Mouse (Mus musculus): ENCODE results near the gene Osgep.
"Not testable (repeated sequence)": the region's sequence is repeated elsewhere in the genome, so short reads cannot be mapped to it uniquely, and the experiment has no call there.

The Osgep gene

GRCm38 (mm10) chr14:50876236-50876950 lies 48.3 kb downstream of the Osgep start:
- no peak for DNase-seq (ENCODE audit: low spot score)

GRCm38 (mm10) chr14:50875591-50876230 lies 49.0 kb downstream of the Osgep start:
- DNase-seq (ENCODE audit: low spot score) = no peak

GRCm38 (mm10) chr14:50875175-50875574 lies 49.5 kb downstream of the Osgep start:
- DNase-seq (ENCODE audit: low spot score) = no peak

- DNase-seq (ENCODE audit: low spot score) = no peak
These were observed 53.4 kb downstream of the Osgep start for GRCm38 (mm10) chr14:50871284-50871683.

- no peak for DNase-seq (ENCODE audit: low spot score)
These were observed 53.9 kb downstream of the Osgep start for GRCm38 (mm10) chr14:50870805-50871143.

GRCm38 (mm10) chr14:50869889-50870804 lies 54.5 kb downstream of the Osgep start, which contains the start of gene Tep1:
Gene Tep1 (minus strand): TSS chr14:50870560.
- peak; percentile 42 for DNase-seq (ENCODE audit: low spot score)

GRCm38 (mm10) chr14:50868656-50869055 lies 56.0 kb downstream of the Osgep start:
- DNase-seq (ENCODE audit: low spot score) = no peak

- no peak for DNase-seq (ENCODE audit: low spot score)
These were observed 56.5 kb downstream of the Osgep start for GRCm38 (mm10) chr14:50868211-50868610.

- no peak for DNase-seq (ENCODE audit: low spot score)
These were observed 57.7 kb downstream of the Osgep start for GRCm38 (mm10) chr14:50866966-50867365.

GRCm38 (mm10) chr14:50865005-50865404 lies 59.7 kb downstream of the Osgep start:
- DNase-seq (ENCODE audit: low spot score) = not testable (repeated sequence)

GRCm38 (mm10) chr14:50862641-50863040 lies 62.1 kb downstream of the Osgep start:
- no peak for DNase-seq (ENCODE audit: low spot score)

All from left cerebral cortex, adult 11 months (tissue).